Mouse (Mus musculus) hindbrain, embryonic 14.5 days (tissue): ENCODE results near the gene Ifit1bl1. TPM values are rescaled to one million over a fixed set of nuclear protein-coding genes. Genes with fewer than 3 reads are reported as not detected.

Source experiments
- ATAC-seq: fragments of 200-750 bp; cut with Nextera tagmentation; 2 replicates; pipeline ENCODE4 v1.8.0; 2017; ENCODE audit warnings: moderate number of reproducible peaks, mild to moderate bottlenecking, moderate TSS enrichment, moderate library complexity; ENCODE audit not compliant: low FRiP score
- DNase-seq: peaks from one replicate; pipeline ENCODE4 v3.0.0-alpha.2; 2015; ENCODE audit warnings: low spot score
- H3K27ac ChIP-seq: fragments of 300-500 bp; sonication (generic); 2 replicates; pipeline ENCODE4 v1.5.1; 2014; ENCODE audit warnings: mild to moderate bottlenecking, moderate library complexity
- H3K27me3 ChIP-seq: fragments of 300-500 bp; sonication (generic); 2 replicates; pipeline ENCODE4 v1.6.1; 2014; ENCODE audit warnings: mild to moderate bottlenecking, low read length, mixed read lengths; ENCODE audit not compliant: control insufficient read depth, insufficient read depth
- H3K36me3 ChIP-seq: fragments of 300-500 bp; sonication (generic); replicated peaks from 2 replicates; pipeline ENCODE4 v1.6.1; 2014; ENCODE audit not compliant: control insufficient read depth, insufficient read depth
- H3K4me1 ChIP-seq: fragments of 300-500 bp; sonication (generic); replicated peaks from 2 replicates; pipeline ENCODE4 v1.6.1; 2014; ENCODE audit warnings: antibody characterized with exemption, low read length, mixed read lengths; ENCODE audit not compliant: control insufficient read depth, insufficient read depth
- H3K4me2 ChIP-seq: fragments of 300-500 bp; sonication (generic); replicated peaks from 2 replicates; pipeline ENCODE4 v1.6.1; 2014; ENCODE audit warnings: mild to moderate bottlenecking, moderate library complexity
- H3K4me3 ChIP-seq: fragments of 300-500 bp; sonication (generic); replicated peaks from 2 replicates; pipeline ENCODE4 v1.5.1; 2014; ENCODE audit warnings: mild to moderate bottlenecking, low read length
- H3K9ac ChIP-seq: fragments of 300-500 bp; sonication (generic); 2 replicates; pipeline ENCODE4 v1.6.1; 2014
- H3K9me3 ChIP-seq: fragments of 300-500 bp; sonication (generic); 2 replicates; pipeline ENCODE4 v1.6.1; 2016; ENCODE audit warnings: low read length; ENCODE audit not compliant: control insufficient read depth
- WGBS: fragments of 180-500 bp; shearing (Covaris S2); extraction: QIAGEN DNeasy Blood & Tissue Kit; methylation state at CpG from one replicate; pipeline ENCODE4 v1.1.7; 2014; 5-methylcytosine and 5-hydroxymethylcytosine counted together
- polyA plus RNA-seq: library from polyadenylated mRNA; unstranded; fragments of >200 nt; fragmentation: Nextera tagmentation; extraction: Ambion mirVana; gene quantifications from 2 replicates; pipeline ENCODE4 v1.2.1, GENCODE M21; 2014

Ifit1bl1 gene
- polyA plus RNA-seq, 1 experiment from 2014 or later = 1.4 TPM

GRCm38 (mm10) chr19:34573650-34574049 lies 28.1 kb downstream of the Ifit1bl1 start:
- 94% methylated on average over 5 of the region's 5 CpGs for WGBS
- no peaks in the 10 kb centered on the region for H3K36me3 ChIP-seq
- DNase-seq (no peak), ATAC-seq (no peak)
- H3K27ac ChIP-seq = no peak overlapping the region
- no peak overlapping the region for H3K4me3 ChIP-seq
- H3K9me3 ChIP-seq = no peaks in the 10 kb centered on the region
- no peaks in the 10 kb centered on the region for H3K27me3 ChIP-seq
- no peak overlapping the region for H3K9ac ChIP-seq
- H3K4me1 ChIP-seq = no peaks in the 10 kb centered on the region
- H3K4me2 ChIP-seq = no peak overlapping the region

DNA sequence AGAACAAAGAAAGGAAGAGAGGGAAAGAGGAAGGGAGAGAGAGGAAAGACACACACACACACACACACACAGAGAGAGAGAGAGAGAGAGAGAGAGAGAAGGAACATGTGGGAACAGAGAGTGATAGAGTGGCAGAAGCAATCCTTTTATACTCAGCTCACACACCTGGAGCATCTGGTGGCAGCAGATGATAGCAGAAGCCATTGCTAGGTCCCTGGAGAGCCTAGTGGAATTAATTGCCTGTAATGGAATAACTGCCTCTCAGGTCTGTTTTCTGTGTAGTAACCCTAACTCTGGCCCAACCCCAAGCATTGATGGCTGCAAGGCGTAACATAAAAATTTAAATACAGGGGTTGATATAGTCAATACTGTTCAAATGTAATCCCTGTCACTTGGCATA lies 30.7 kb downstream of the Ifit1bl1 start:
- Histone ChIP-seq H3K36me3 (no peaks in the 10 kb centered on the region), H3K4me1 (no peaks in the 10 kb centered on the region), H3K9ac (no peak overlapping the region), H3K27me3 (no peaks in the 10 kb centered on the region), H3K27ac (no peak overlapping the region), H3K4me2 (no peak overlapping the region), H3K9me3 (no peaks in the 10 kb centered on the region), H3K4me3 (no peak overlapping the region)
- WGBS = 81% methylated on average over 1 of the region's 1 CpGs
- DNase-seq = no peak
- ATAC-seq = no peak

DNA sequence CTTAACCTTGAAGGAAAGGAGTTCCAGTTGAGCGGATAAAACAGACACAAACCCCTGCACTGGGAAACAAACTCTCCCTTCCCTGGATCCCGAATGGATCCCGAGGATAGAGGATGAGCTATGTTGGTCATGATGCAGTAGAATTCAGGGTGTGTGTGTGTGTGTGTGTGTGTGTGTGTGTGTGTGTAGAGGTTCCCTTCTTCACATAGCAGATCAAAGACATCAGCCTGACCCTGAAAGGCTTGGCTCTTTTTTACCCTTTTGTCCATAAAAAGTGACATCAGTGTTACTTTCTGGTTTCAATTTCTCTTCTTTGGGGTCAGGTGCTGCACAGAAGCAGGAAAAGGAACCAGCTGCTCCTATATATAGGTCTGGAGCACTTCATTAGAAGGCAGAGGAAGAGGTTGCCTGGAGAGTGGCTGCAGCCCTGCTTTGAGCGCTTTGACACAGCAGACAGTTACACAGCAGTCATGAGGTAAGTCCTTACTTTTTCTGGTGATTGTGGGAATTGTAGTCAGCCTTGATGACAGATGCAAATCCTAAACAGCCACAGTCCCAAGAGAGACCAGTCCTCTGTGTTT lies 31.8 kb downstream of the Ifit1bl1 start:
- 78% methylated on average over 4 of the region's 4 CpGs for WGBS
- DNase-seq (no peak), ATAC-seq (no peak)
- H3K4me3 ChIP-seq = no peak overlapping the region
- H3K4me1 ChIP-seq = no peaks in the 10 kb centered on the region
- H3K27me3 ChIP-seq = no peaks in the 10 kb centered on the region
- H3K9me3 ChIP-seq = no peaks in the 10 kb centered on the region
- H3K4me2 ChIP-seq = no peak overlapping the region
- H3K27ac ChIP-seq = no peak overlapping the region
- no peak overlapping the region for H3K9ac ChIP-seq
- no peaks in the 10 kb centered on the region for H3K36me3 ChIP-seq

GRCm38 (mm10) chr19:34568988-34569895 lies 32.5 kb downstream of the Ifit1bl1 start:
- no peak overlapping the region for H3K4me3 ChIP-seq
- no peak overlapping the region for H3K9ac ChIP-seq
- no peaks in the 10 kb centered on the region for H3K27me3 ChIP-seq
- ATAC-seq (no peak), DNase-seq (no peak)
- H3K4me2 ChIP-seq = no peak overlapping the region
- no peaks in the 10 kb centered on the region for H3K36me3 ChIP-seq
- WGBS = 77% methylated on average over 7 of the region's 7 CpGs
- no peaks in the 10 kb centered on the region for H3K4me1 ChIP-seq
- no peak overlapping the region for H3K27ac ChIP-seq
- H3K9me3 ChIP-seq = no peaks in the 10 kb centered on the region

- ATAC-seq = no peak
- Histone ChIP-seq H3K36me3 (no peaks in the 10 kb centered on the region), H3K4me2 (no peak overlapping the region)
Observed at GRCm38 (mm10) chr19:34566178-34566784, 35.5 kb downstream of the Ifit1bl1 start.

DNA sequence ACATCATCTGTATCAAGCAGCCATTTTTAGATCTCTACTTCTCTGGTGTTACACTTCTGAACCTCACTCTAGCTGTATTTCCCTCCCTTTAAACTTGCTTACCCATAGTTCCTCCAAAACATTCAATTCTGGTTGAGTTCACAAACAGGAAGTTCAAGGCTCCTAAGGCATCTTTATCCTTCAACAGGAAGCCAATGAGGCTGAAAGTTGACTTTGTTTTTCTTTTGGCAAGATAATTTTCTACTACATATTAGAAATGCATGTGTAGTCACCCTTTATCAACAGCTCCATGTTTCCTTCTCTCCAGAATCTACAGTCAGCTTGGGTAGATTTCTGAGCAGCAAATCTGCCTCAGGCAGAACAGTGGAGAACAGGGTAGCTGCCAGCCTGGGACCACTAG lies 39.2 kb downstream of the Ifit1bl1 start:
- no peak overlapping the region for H3K4me3 ChIP-seq
- DNase-seq (no peak), ATAC-seq (no peak)
- H3K36me3 ChIP-seq = no peaks in the 10 kb centered on the region
- H3K9ac ChIP-seq = no peak overlapping the region
- no peaks in the 10 kb centered on the region for H3K27me3 ChIP-seq
- no peak overlapping the region for H3K27ac ChIP-seq
- no peaks in the 10 kb centered on the region for H3K4me1 ChIP-seq
- no peaks in the 10 kb centered on the region for H3K9me3 ChIP-seq
- H3K4me2 ChIP-seq = no peak overlapping the region

More at GRCm38 (mm10) chr19:34566178-34566784, 35.5 kb downstream of the Ifit1bl1 start:
- H3K9ac ChIP-seq = no peak overlapping the region
- H3K27me3 ChIP-seq = no peaks in the 10 kb centered on the region
- H3K27ac ChIP-seq = no peak overlapping the region
- WGBS = 81% methylated on average over 1 of the region's 1 CpGs
- DNase-seq = no peak
- no peaks in the 10 kb centered on the region for H3K4me1 ChIP-seq
- H3K9me3 ChIP-seq = no peaks in the 10 kb centered on the region
- no peak overlapping the region for H3K4me3 ChIP-seq

DNA sequence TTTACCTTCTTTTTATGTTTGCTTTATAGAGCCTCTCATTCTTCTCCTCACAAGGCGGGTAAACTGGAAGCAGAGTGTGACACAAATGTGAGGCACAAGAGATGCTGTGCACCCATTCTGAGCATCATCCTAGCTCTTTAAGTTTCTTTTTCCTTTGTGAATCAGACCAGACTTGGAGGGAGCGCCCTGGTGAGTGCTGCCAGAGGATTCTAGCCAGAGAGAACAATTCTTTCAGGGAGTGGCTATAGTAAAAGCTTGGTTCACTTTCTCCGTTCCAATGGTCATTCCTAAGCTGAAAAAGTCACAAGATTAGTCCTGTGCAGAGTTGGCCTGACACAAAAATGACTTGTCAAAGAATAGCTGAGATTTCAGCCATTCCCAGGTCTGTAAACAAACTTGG lies 45.1 kb downstream of the Ifit1bl1 start:
- DNase-seq (no peak), ATAC-seq (no peak)
- WGBS = 79% methylated on average over 3 of the region's 3 CpGs

DNA sequence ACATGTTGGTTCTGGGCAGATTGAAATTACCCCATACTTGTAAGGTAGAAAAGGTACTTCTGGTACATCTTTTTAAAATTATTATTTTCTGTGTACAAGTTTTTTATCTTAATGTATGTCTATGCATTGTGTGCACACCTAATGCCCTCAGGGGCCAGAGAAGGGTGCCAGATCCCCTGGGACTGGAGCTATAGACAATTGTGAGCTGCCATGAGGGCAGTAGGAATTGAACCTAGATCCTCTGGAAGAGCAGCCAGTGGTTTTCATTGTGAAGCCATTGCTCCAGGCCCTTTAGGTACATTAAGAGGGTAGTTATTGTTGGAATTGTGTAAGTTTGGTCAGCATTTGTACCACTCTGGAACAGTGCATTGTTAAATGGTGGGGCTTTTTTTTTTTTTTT lies 47.7 kb downstream of the Ifit1bl1 start:
- no peak overlapping the region for H3K4me3 ChIP-seq
- ATAC-seq (no peak), DNase-seq (no peak)
- H3K9me3 ChIP-seq = no peaks in the 10 kb centered on the region
- no peaks in the 10 kb centered on the region for H3K36me3 ChIP-seq
- no peak overlapping the region for H3K27ac ChIP-seq
- no peaks in the 10 kb centered on the region for H3K27me3 ChIP-seq
- H3K9ac ChIP-seq = no peak overlapping the region
- H3K4me2 ChIP-seq = no peak overlapping the region
- no peaks in the 10 kb centered on the region for H3K4me1 ChIP-seq

More for the DNA sequence above, 45.1 kb downstream of the Ifit1bl1 start:
- no peaks in the 10 kb centered on the region for H3K4me1 ChIP-seq
- no peaks in the 10 kb centered on the region for H3K9me3 ChIP-seq
- H3K27me3 ChIP-seq = no peaks in the 10 kb centered on the region
- H3K27ac ChIP-seq = no peak overlapping the region
- no peaks in the 10 kb centered on the region for H3K36me3 ChIP-seq
- H3K4me2 ChIP-seq = no peak overlapping the region
- no peak overlapping the region for H3K4me3 ChIP-seq
- no peak overlapping the region for H3K9ac ChIP-seq

DNA sequence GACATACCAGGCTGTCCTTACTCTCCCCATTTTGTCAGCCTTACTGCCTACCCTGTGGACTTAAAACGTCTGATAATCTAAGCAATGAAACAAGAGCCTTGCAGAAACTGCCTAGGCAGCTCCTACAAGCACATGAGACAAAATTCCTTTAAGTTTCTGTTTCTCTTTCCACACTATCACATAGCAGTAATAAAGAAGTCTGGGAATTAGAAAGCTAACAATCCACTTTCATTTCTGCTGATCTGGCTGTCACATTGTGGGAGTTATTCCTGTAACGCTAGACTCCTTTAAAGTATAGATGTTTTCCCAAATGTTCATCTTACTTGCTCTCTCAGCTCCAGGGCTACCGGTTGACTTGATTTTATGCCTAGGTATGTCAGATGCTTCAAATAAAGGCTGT lies 48.2 kb downstream of the Ifit1bl1 start:
- ATAC-seq = no peak
- DNase-seq = no peak
- H3K4me3 ChIP-seq = no peak overlapping the region
- H3K4me2 ChIP-seq = no peak overlapping the region
- no peaks in the 10 kb centered on the region for H3K36me3 ChIP-seq
- WGBS = 76% methylated on average over 3 of the region's 3 CpGs
- H3K4me1 ChIP-seq = no peaks in the 10 kb centered on the region
- H3K27me3 ChIP-seq = no peaks in the 10 kb centered on the region
- H3K9ac ChIP-seq = no peak overlapping the region
- H3K9me3 ChIP-seq = no peaks in the 10 kb centered on the region
- H3K27ac ChIP-seq = no peak overlapping the region
